Mouse (Mus musculus): Measurements from ENCODE around the gene Alg14. TPM values are rescaled to one million over a fixed set of nuclear protein-coding genes. Genes with fewer than 3 reads are reported as not detected.
A peak's percentile ranks its signal among the peaks of the same experiment; 100 is the strongest.

Gene Alg14
- polyA plus RNA-seq, 1 experiment = 24.5 TPM

GRCm38 (mm10) chr3:121379699-121380098 lies 88.1 kb downstream of the Alg14 start:
- DNase-seq = no peak
- no peak for TF ChIP-seq POLR2A (IDR thresholded peaks at IDR 0.05; ENCODE audit: borderline replicate concordance, extremely low read depth, low read depth, low read length)
- TF ChIP-seq CTCF (IDR thresholded peaks at IDR 0.05; ENCODE audit: insufficient read depth, low read length) = no peak
- H3K4me1 ChIP-seq (ENCODE audit: control insufficient read depth, insufficient read depth, low read length) = no peaks in the 10 kb centered on the region; the same call in 1 of the 2 replicates
- 81% methylated on average over 5 of the region's 5 CpGs for WGBS
- H3K4me3 ChIP-seq (replicated peaks; ENCODE audit: extremely low read depth, low read depth, low read length) = no peak overlapping the region

GRCm38 (mm10) chr3:121387471-121388009 lies 96.0 kb downstream of the Alg14 start:
- WGBS = 81% methylated on average over 3 of the region's 3 CpGs

GRCm38 (mm10) chr3:121389366-121389765 lies 97.8 kb downstream of the Alg14 start:
- no peak for DNase-seq
- TF ChIP-seq CTCF (IDR thresholded peaks at IDR 0.05; ENCODE audit: insufficient read depth, low read length) (no peak), POLR2A (IDR thresholded peaks at IDR 0.05; ENCODE audit: borderline replicate concordance, extremely low read depth, low read depth, low read length) (no peak)
- no peaks in the 10 kb centered on the region for H3K4me1 ChIP-seq (ENCODE audit: control insufficient read depth, insufficient read depth, low read length)
- WGBS = 81% methylated on average over 8 of the region's 8 CpGs
- no peak overlapping the region for H3K4me3 ChIP-seq (replicated peaks; ENCODE audit: extremely low read depth, low read depth, low read length)

More at GRCm38 (mm10) chr3:121387471-121388009, 96.0 kb downstream of the Alg14 start:
- no peak overlapping the region for H3K4me3 ChIP-seq (replicated peaks; ENCODE audit: extremely low read depth, low read depth, low read length)
- no peak for DNase-seq
- no peak for TF ChIP-seq CTCF (IDR thresholded peaks at IDR 0.05; ENCODE audit: insufficient read depth, low read length)
- TF ChIP-seq POLR2A (IDR thresholded peaks at IDR 0.05; ENCODE audit: borderline replicate concordance, extremely low read depth, low read depth, low read length) = no peak
- no peaks in the 10 kb centered on the region; the same call in 1 of the 2 replicates for H3K4me1 ChIP-seq (ENCODE audit: control insufficient read depth, insufficient read depth, low read length)

GRCm38 (mm10) chr3:121389860-121390530 lies 98.4 kb downstream of the Alg14 start:
- TF ChIP-seq CTCF (IDR thresholded peaks at IDR 0.05; ENCODE audit: insufficient read depth, low read length) (no peak), POLR2A (IDR thresholded peaks at IDR 0.05; ENCODE audit: borderline replicate concordance, extremely low read depth, low read depth, low read length) (no peak)
- Histone ChIP-seq H3K4me1 (ENCODE audit: control insufficient read depth, insufficient read depth, low read length) (no peaks in the 10 kb centered on the region), H3K4me3 (replicated peaks; ENCODE audit: extremely low read depth, low read depth, low read length) (peak overlapping the region; percentile 42)
- WGBS = 29% methylated on average over 17 of the region's 17 CpGs
- DNase-seq = no peak

DNA sequence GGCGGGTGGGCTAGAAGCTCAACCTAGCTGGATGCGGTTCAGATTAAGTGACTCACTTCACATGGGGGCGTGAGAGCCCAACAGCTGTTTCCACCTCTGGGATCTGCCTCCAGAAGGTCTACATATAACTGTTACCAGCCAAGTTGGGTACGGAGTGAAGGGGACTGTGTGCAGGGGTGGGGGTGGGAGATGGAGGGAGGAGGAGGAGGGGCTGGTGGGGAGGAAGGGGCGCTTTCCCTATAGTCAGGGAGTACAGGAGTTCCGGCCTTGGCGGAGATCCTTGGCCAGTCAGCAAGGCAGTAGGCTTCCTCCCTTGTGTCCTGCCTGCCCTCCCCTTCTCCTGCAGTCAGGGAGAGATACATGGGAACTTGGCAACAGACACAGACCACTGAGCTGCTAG lies 99.2 kb downstream of the Alg14 start:
- 39% methylated on average over 7 of the region's 7 CpGs for WGBS
- H3K4me3 ChIP-seq (replicated peaks; ENCODE audit: extremely low read depth, low read depth, low read length) = no peak overlapping the region
- no peak for TF ChIP-seq CTCF (IDR thresholded peaks at IDR 0.05; ENCODE audit: insufficient read depth, low read length)
- no peak for TF ChIP-seq POLR2A (IDR thresholded peaks at IDR 0.05; ENCODE audit: borderline replicate concordance, extremely low read depth, low read depth, low read length)
- DNase-seq = no peak
- H3K4me1 ChIP-seq (ENCODE audit: control insufficient read depth, insufficient read depth, low read length) = no peaks in the 10 kb centered on the region

GRCm38 (mm10) chr3:121395588-121396295 lies 104.2 kb downstream of the Alg14 start:
- Histone ChIP-seq H3K4me3 (replicated peaks; ENCODE audit: extremely low read depth, low read depth, low read length) (no peak overlapping the region), H3K4me1 (ENCODE audit: control insufficient read depth, insufficient read depth, low read length) (no peaks in the 10 kb centered on the region)
- DNase-seq = no peak
- TF ChIP-seq POLR2A (IDR thresholded peaks at IDR 0.05; ENCODE audit: borderline replicate concordance, extremely low read depth, low read depth, low read length) (no peak), CTCF (IDR thresholded peaks at IDR 0.05; ENCODE audit: insufficient read depth, low read length) (no peak)
- WGBS = 71% methylated on average over 16 of the region's 16 CpGs

DNA sequence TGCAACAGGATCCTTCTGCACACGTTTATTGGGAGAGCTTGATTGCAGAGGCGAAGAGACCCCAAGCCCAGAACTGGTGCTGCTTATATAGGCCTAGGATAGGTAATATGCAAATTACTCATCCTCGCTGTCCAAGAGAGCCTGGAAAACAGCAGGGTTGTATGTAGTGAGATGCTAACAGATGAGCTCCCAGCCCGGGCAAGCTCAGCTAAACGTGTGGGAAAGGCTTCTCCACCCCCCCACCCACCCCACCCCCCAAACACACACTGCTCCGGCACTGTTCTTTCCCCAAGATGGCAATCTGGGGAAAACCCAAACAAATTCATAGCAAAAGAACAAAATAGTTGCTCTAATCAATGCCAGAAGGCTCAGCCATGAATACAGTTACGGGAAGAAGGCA lies 105.0 kb downstream of the Alg14 start:
- H3K4me1 ChIP-seq (ENCODE audit: control insufficient read depth, insufficient read depth, low read length) = no peaks in the 10 kb centered on the region
- WGBS = 87% methylated on average over 7 of the region's 7 CpGs
- H3K4me3 ChIP-seq (replicated peaks; ENCODE audit: extremely low read depth, low read depth, low read length) = no peak overlapping the region
- TF ChIP-seq POLR2A (IDR thresholded peaks at IDR 0.05; ENCODE audit: borderline replicate concordance, extremely low read depth, low read depth, low read length) (no peak), CTCF (IDR thresholded peaks at IDR 0.05; ENCODE audit: insufficient read depth, low read length) (no peak)
- DNase-seq = no peak

DNA sequence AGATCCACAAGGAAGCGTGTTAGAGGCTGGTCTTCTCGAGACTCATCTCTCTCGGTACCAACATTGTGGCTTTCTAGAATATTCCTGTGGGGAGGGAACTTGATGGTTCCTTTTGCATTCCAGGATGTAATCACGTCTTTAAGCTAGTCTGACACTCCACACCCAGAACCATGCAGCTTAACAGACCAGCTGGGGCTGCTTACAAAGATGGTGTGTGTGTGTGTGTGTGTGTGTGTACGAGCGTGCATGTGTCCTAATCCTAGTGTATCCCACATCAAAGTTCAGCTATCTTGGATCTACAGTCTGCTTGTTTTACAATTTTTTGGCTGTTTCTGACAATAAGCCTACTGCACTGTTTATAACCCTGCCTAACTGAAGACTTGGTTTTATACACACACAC lies 105.4 kb downstream of the Alg14 start:
- WGBS = 86% methylated on average over 6 of the region's 6 CpGs
- DNase-seq = no peak
- Histone ChIP-seq H3K4me1 (ENCODE audit: control insufficient read depth, insufficient read depth, low read length) (no peaks in the 10 kb centered on the region), H3K4me3 (replicated peaks; ENCODE audit: extremely low read depth, low read depth, low read length) (no peak overlapping the region)
- no peak for TF ChIP-seq CTCF (IDR thresholded peaks at IDR 0.05; ENCODE audit: insufficient read depth, low read length)
- no peak for TF ChIP-seq POLR2A (IDR thresholded peaks at IDR 0.05; ENCODE audit: borderline replicate concordance, extremely low read depth, low read depth, low read length)

DNA sequence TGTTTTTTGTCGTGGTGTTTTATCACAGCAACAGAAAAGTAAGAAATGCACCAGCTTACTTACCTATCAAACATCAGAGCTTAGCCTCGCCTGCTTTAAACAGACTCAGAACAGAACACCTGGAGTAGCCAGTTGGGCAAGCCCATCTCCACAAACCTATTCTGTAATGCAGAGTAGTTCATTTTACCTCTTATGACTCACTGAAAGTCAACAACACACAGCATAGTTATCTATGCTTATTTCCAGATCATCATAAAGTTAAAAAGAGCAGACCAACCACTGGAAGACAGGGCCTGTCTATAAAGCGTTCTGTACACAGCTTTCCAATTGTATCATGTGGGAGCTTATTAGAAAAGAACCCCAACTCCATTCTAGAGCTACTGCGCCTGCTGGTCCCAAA lies 109.8 kb downstream of the Alg14 start:
- no peak for DNase-seq
- Histone ChIP-seq H3K4me1 (ENCODE audit: control insufficient read depth, insufficient read depth, low read length) (no peaks in the 10 kb centered on the region), H3K4me3 (replicated peaks; ENCODE audit: extremely low read depth, low read depth, low read length) (no peak overlapping the region)
- WGBS = 67% methylated on average over 4 of the region's 4 CpGs
- TF ChIP-seq POLR2A (IDR thresholded peaks at IDR 0.05; ENCODE audit: borderline replicate concordance, extremely low read depth, low read depth, low read length) (no peak), CTCF (IDR thresholded peaks at IDR 0.05; ENCODE audit: insufficient read depth, low read length) (no peak)

Data from lung, adult 2 months (tissue).